9 mouse cellular contexts compared by ENCODE assay signal in the genomic region with DNA sequence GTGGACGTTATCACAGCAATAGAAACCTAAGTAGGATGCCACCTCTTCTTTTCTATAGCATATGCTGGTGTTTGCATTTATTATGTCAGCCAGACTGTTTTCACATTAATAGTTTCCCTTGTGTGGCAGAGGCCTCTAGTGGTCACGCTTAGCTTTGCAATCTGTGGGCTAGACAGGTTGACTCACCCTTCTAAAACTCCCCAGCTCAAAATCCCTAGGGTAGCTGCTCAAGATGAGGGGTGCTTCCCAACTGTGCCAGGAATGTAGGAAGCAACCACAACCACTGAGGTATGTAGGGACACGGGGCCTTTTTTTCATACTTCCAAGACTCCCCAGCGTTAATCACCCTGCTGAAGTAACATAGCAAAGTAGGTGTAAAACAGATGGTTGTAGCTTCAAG.
DNase-seq lines count a peak whose midpoint lies in the region; ATAC-seq and TF ChIP-seq lines count a peak whose summit lies in the region.
"Had no signal": no experiment of that assay in that cellular context is flagged by ENCODE, and none has a peak within 500 bp of the region (broad histone marks: within the 10 kb centered on the region; RNA-seq: fewer than 3 reads in every experiment).

No protein-coding gene starts in this region.

- no peaks in the 10 kb centered on the region for H3K9me3 ChIP-seq in heart, postnatal 0 days (replicated peaks; ENCODE audit: control insufficient read depth, low read length)
- no peaks in the 10 kb centered on the region for H3K9me3 ChIP-seq in ES-Bruce4 (replicated peaks; ENCODE audit: control insufficient read depth, insufficient read depth, low read length, poor library complexity, severe bottlenecking)
- no peaks in the 10 kb centered on the region for H3K9me3 ChIP-seq in forebrain, embryonic 14.5 days (replicated peaks; ENCODE audit: control insufficient read depth, low read length)
- H3K9me3 ChIP-seq: liver, embryonic 13.5 days had no signal

- H3K36me3 ChIP-seq in heart, postnatal 0 days (replicated peaks; ENCODE audit: control insufficient read depth, insufficient read depth, low read length): 0 out of 2 replicates have a peak, but pooled peaks cover 3% of the 10 kb centered on the region
- no peaks in the 10 kb centered on the region for H3K36me3 ChIP-seq in ES-Bruce4 (ENCODE audit: control insufficient read depth, insufficient read depth, low read length, poor library complexity, severe bottlenecking)
- no peaks in the 10 kb centered on the region for H3K36me3 ChIP-seq in forebrain, embryonic 14.5 days (ENCODE audit: control insufficient read depth, insufficient read depth, low read length)
- no peaks in the 10 kb centered on the region for H3K36me3 ChIP-seq in small intestine, adult 2 months (ENCODE audit: control insufficient read depth, insufficient read depth, low read length)
- H3K36me3 ChIP-seq: liver, embryonic 13.5 days had no signal

- ATAC-seq in heart, postnatal 0 days (ENCODE audit: insufficient read depth, low read depth): no peak
- ATAC-seq in forebrain, embryonic 14.5 days: peak; percentile 70; the same call in 1 of the 2 replicates

- peak; percentile 88 for TF ChIP-seq CTCF in heart, postnatal 0 days (IDR thresholded peaks at IDR 0.05; ENCODE audit: low read depth)
- TF ChIP-seq CTCF in ES-Bruce4 (IDR thresholded peaks at IDR 0.05; ENCODE audit: low read depth, low read length): peak; percentile 26
- peak; percentile 64 for TF ChIP-seq CTCF in lung, adult 2 months (IDR thresholded peaks at IDR 0.05; ENCODE audit: insufficient read depth, low read length)
- peak; percentile 59; the same call in 1 of the 2 replicates for TF ChIP-seq CTCF in small intestine, adult 2 months (IDR thresholded peaks at IDR 0.05; ENCODE audit: extremely low read depth, insufficient read length, insufficient replicate concordance, low read depth, low read length)

- no peak for TF ChIP-seq POLR2A in ES-Bruce4 (IDR thresholded peaks at IDR 0.05; ENCODE audit: insufficient read depth, low read length)
- TF ChIP-seq POLR2A in lung, adult 2 months (IDR thresholded peaks at IDR 0.05; ENCODE audit: borderline replicate concordance, extremely low read depth, low read depth, low read length): no peak
- TF ChIP-seq POLR2A in small intestine, adult 2 months (IDR thresholded peaks at IDR 0.05; ENCODE audit: low read depth, low read length): no peak

- no peak overlapping the region for H3K27ac ChIP-seq in heart, postnatal 0 days (ENCODE audit: low read depth)
- H3K27ac ChIP-seq in ES-Bruce4 (ENCODE audit: insufficient read depth, low read length): no peak overlapping the region
- no peak overlapping the region for H3K27ac ChIP-seq in forebrain, embryonic 14.5 days (ENCODE audit: low read depth, low read length)
- H3K27ac ChIP-seq in small intestine, adult 2 months (ENCODE audit: insufficient read depth, low read depth, low read length): no peak overlapping the region
- H3K27ac ChIP-seq: liver, embryonic 13.5 days had no signal

- DNase-seq in heart, postnatal 0 days (ENCODE audit: low spot score): peak; percentile 51
- no peak for DNase-seq in heart, adult 11 months
- DNase-seq in c-Kit-positive CD71-positive TER-119-positive erythroid progenitor cells, embryonic 14.5 days (ENCODE audit: low spot score): peak; percentile 20
- DNase-seq in forebrain, embryonic 14.5 days (ENCODE audit: low spot score): peak; percentile 75
- DNase-seq in kidney, postnatal 14 days: peak; percentile 58
- DNase-seq in lung, adult 2 months: peak; percentile 24
- DNase-seq: liver, embryonic 13.5 days had no signal

- TF ChIP-seq EP300 in heart, postnatal 0 days (IDR thresholded peaks at IDR 0.05; ENCODE audit: low read depth): no peak
- no peak for TF ChIP-seq EP300 in ES-Bruce4 (IDR thresholded peaks at IDR 0.05; ENCODE audit: insufficient read depth, low read depth, low read length)

- H3K4me2 ChIP-seq in heart, postnatal 0 days (ENCODE audit: low read depth, low read length): no peak overlapping the region
- no peak overlapping the region for H3K4me2 ChIP-seq in forebrain, embryonic 14.5 days (ENCODE audit: low read length)
- H3K4me2 ChIP-seq: liver, embryonic 13.5 days had no signal

- 23% methylated on average over 4 of the region's 4 CpGs for WGBS in heart, postnatal 0 days
- 28% methylated on average over 4 of the region's 4 CpGs for WGBS in forebrain, embryonic 14.5 days
- 38% methylated on average over 4 of the region's 4 CpGs for WGBS in lung, adult 2 months
- WGBS in small intestine, adult 2 months: 40% methylated on average over 4 of the region's 4 CpGs

- no peaks in the 10 kb centered on the region for H3K4me1 ChIP-seq in heart, postnatal 0 days (ENCODE audit: control insufficient read depth, insufficient read depth)
- H3K4me1 ChIP-seq in ES-Bruce4 (ENCODE audit: control insufficient read depth, insufficient read depth, low read length): no peaks in the 10 kb centered on the region
- H3K4me1 ChIP-seq in forebrain, embryonic 14.5 days (ENCODE audit: control insufficient read depth, insufficient read depth, low read length): no peaks in the 10 kb centered on the region
- H3K4me1 ChIP-seq in lung, adult 2 months (ENCODE audit: control insufficient read depth, insufficient read depth, low read length): no peaks in the 10 kb centered on the region
- H3K4me1 ChIP-seq in small intestine, adult 2 months (ENCODE audit: control insufficient read depth, insufficient read depth, insufficient read length, low read length): no peaks in the 10 kb centered on the region
- H3K4me1 ChIP-seq: liver, embryonic 13.5 days had no signal

- no peak overlapping the region for H3K4me3 ChIP-seq in heart, postnatal 0 days (ENCODE audit: low read depth, low read length)
- no peak overlapping the region for H3K4me3 ChIP-seq in ES-Bruce4 (ENCODE audit: low read depth, low read length)
- H3K4me3 ChIP-seq in forebrain, embryonic 14.5 days (ENCODE audit: low read depth, low read length): no peak overlapping the region
- no peak overlapping the region for H3K4me3 ChIP-seq in lung, adult 2 months (replicated peaks; ENCODE audit: extremely low read depth, low read depth, low read length)
- no peak overlapping the region for H3K4me3 ChIP-seq in small intestine, adult 2 months (ENCODE audit: low read depth, low read length)
- H3K4me3 ChIP-seq: liver, embryonic 13.5 days had no signal

- no peaks in the 10 kb centered on the region for H3K27me3 ChIP-seq in heart, postnatal 0 days (ENCODE audit: control insufficient read depth, insufficient read depth, low read length)
- H3K27me3 ChIP-seq in ES-Bruce4 (ENCODE audit: control insufficient read depth, insufficient read depth, low read length, poor library complexity, severe bottlenecking): no peaks in the 10 kb centered on the region
- no peaks in the 10 kb centered on the region for H3K27me3 ChIP-seq in forebrain, embryonic 14.5 days (replicated peaks; ENCODE audit: control insufficient read depth, insufficient read depth, low read length)
- no peaks in the 10 kb centered on the region for H3K27me3 ChIP-seq in small intestine, adult 2 months (ENCODE audit: control insufficient read depth, insufficient read depth, low read length)
- H3K27me3 ChIP-seq: liver, embryonic 13.5 days had no signal

- no peak overlapping the region for H3K9ac ChIP-seq in heart, postnatal 0 days (replicated peaks; ENCODE audit: low read depth, low read length)
- H3K9ac ChIP-seq in ES-Bruce4 (ENCODE audit: low read depth, poor library complexity, severe bottlenecking): no peak overlapping the region
- no peak overlapping the region for H3K9ac ChIP-seq in forebrain, embryonic 14.5 days (ENCODE audit: low read length)
- H3K9ac ChIP-seq: liver, embryonic 13.5 days had no signal

Comparison
In these comparisons a context has a peak if more than half of its experiments do, and no peak if none do; other contexts are left out.
1. CTCF ChIP-seq: peak in every context shown above with its lines; median percentile 88 in heart, postnatal 0 days; 64 in lung, adult 2 months; 59 in small intestine, adult 2 months; 26 in ES-Bruce4.